Mouse (Mus musculus): ENCODE data around the gene Gm8104.
"Not testable (repeated sequence)": the region's sequence is repeated elsewhere in the genome, so short reads cannot be mapped to it uniquely, and the experiment has no call there.

Gm8104 gene

DNA sequence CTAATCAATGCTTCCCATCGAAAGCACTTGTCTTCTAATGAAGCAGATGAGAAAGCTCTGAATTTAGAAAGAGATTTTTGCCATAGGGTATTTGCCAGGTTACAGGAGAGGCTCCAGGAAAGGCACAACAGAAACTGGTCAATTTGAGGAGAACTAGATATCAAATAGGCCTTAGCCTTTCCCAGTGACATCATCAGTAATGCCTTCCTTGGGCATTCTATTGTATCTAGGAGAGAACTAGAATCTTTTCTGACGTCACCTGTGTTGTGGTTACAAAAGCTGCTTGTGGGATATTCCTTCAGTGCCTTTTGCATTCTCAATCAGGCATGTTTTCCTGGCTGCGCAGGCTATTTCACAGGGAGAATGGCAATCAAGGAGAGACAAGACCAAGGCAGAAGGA is at the start of gene Gm8104:
Gene Gm8104 (plus strand): TSS at position 301 of the 400 bp plus-strand sequence.
- not testable (repeated sequence) for DNase-seq

- DNase-seq, result not testable (repeated sequence)
These were observed 42.3 kb upstream of the Gm8104 start for GRCm38 (mm10) chr14:43058063-43058462.

GRCm38 (mm10) chr14:43060179-43060578 is 40.2 kb upstream of the Gm8104 start:
- not testable (repeated sequence) for DNase-seq

GRCm38 (mm10) chr14:43076543-43076942 is 23.9 kb upstream of the Gm8104 start, which contains the start of gene Gm8094:
Gene Gm8094 (minus strand): TSS chr14:43076643.
- not testable (repeated sequence) for DNase-seq

DNA sequence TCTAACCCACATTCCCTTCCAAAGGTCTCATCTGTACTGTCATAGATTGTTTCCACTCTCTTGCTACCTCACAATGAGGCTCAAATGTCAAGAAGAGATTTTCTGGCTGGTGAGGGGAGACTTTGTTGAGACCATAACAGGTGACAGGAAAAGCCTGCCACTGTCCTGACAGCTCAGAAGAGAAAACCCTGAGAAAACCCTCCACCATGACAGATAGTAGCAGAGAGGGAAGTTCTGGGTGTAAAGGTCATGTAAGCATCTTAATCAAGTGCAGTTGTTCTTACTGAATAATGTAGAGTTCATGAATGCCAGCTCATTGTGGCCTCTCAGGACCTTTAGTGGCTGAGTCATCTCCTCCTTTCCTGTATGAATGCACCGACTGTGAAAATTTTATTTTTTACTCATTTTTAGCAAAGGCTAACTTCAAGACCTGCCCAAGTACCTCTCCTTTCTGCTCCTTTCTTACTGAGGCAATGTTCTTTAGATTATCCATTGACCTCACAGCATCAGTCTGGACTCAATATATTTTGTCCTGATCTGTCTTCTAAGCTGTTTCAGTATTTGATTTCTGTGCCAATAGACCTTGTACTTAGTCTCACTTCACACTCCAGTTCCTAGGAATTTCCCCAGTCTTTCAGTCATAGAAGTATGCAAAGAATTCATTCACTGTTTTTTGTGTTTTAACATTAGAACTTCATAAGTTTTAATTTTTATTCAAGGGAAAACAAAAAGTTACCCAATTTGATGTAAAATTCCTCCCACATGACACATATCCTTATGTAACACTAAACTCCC is 15.3 kb upstream of the Gm8104 start:
- DNase-seq, result peak; percentile 8

GRCm38 (mm10) chr14:43089103-43089919 is 11.1 kb upstream of the Gm8104 start:
- not testable (repeated sequence) for DNase-seq

DNA sequence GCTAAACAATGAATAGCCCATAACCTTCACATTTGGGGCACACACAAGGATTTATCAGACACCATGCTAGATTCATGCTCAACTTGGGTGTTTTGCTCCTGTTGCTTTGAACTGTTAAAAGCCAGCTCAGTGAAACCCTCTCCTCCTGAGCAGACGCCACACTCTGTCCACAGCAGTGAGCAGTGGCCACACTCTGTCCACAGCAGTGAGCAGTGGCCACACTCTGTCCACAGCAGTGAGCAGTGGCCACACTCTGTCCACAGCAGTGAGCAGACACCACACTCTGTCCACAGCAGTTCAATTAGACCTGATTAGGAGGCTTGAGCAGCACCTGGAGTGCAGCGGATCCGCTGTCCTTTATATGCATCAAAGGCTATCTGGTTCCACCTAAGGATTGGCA is 19.3 kb downstream of the Gm8104 start:
- not testable (repeated sequence) for DNase-seq

DNA sequence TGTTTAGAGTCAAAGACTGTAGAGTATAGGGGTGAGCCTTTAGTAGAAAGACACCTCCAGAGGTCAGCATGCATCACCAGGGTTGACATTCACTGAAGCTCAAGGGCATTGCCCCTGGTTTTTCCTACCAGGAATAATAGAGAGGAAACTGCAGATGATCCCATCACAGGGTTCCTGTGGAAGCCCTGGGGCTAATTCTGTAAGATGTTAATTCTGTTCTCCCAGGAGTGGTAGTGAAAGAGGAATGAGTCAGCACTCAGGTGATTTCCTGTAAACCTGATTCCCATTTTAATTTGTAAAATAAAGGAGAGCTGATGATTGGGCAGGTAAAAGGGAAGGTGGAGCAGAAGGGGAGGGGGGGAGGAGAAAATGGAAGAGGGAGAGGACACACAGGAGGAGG is 25.9 kb downstream of the Gm8104 start:
- DNase-seq, result not testable (repeated sequence)
